Mouse (Mus musculus): ENCODE data around the gene Ciita.

Gene Ciita

DNA sequence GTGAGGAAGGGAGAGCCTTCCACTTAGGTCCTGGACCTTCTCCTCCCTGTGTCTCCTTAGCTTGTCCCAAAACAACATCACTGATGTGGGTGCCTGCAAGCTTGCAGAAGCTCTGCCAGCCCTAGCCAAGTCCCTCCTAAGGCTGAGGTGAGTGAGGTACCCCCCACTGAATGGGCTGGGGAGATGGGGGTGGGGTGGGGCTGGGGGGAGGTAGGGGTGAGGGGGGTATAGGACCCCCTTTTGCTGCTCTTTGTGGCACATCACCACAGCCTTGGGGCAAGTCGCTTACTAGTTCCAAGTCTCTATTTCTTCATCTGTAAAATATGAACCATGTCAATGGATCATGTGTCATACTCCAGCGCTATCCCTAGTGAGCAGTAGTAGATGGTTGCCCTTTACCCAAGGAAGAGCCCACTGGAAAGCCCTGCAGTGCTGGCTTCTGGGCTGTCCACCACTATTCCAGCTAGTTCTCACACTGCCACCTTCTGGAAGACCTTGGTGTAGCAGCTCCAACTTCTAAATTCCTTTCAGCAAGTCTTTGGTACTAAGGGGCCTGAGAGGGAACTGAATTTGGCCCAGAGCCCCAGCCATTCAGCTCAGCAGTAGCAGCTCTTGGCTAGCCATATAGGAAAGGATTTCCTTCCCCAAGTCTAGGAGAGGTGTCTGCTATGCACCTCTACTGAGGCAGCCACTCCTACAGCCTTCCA lies 41.2 kb downstream of the Ciita start:
- DNase-seq = peak; percentile 91

DNA sequence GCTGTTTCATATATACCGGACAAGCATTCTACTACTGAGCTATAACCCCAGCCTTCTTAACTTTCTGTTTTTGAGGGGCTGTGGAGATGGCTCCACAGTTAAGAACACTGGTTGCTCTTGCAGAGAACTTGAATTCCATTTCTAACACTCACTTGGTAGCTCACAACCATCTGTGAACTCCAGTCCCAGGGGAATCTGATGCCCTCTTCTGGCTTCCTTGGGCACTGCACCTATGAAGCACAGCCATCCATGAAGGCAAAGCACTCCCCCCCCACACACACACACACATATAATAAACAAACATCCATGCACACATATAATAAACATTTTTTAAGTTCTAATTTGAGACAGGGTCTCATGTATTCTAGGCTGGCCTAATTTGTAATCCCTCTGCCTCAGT lies 43.0 kb downstream of the Ciita start:
- peak; percentile 84 for DNase-seq

DNA sequence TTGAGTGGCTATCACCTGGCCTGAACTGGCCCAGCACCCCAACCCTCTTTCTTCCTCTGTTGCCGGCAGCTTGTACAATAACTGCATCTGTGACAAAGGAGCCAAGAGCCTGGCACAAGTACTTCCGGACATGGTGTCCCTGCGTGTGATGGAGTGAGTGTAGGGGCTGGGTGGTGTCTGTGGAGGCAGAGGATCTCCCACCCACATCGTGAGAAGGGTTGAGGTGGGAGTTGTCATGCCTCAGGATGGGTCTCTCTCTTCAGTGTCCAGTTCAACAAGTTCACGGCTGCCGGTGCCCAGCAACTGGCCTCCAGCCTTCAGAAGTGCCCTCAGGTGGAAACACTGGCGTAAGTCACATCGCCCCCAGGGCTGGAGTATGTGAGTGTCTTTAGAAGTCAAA lies 43.8 kb downstream of the Ciita start:
- DNase-seq = no peak

DNA sequence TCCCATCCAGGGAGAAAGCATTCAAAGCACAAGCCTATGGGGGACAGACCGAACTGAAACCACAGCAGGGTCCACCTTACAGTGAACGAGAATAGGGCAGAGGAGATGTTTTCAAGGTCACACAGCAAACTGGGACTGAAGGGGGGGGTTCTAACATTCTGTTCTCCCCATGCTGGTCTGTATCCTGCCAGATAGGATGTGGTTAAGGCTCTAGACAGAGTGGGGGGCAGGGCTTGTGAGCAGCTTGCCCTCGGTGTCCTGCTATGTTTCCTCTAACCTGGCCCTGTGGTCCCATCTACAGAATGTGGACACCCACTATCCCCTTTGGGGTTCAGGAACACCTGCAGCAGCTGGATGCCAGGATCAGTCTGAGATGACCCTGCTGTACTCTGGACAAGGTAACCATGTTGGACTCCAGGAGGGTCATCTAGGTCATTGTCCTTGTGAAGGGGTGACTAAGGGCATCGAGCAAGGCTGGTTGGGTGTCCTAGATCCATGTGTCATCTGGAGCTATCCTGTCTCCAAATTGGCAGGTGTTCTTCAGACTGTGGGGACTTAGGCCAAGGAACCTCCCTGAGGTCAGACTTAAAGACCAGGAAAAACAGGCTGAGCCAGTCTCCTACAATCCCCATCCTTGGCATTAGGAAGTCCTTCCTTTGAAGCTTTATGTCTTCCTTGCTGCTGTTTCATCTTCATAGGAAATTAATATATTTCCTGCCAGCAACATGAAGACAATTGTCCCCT lies 45.2 kb downstream of the Ciita start:
- DNase-seq = no peak

DNA sequence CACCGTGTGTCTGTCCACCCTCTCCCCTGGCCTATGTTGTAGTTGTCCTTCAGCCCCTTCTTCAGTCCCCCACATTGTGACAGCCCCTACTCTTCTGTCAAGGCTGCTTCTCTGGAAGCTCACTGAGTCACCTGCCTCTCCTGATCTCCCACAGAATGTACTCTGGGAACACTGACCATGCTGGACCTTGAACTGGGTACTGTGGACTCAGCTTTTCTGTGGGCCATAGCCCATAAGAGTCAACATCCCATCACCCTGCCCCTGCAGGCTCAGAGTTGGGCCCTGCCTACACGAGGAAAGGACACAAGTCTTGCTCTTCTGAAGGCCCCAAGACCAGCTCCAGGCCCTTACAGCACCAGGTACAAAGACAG lies 45.7 kb downstream of the Ciita start:
- no peak for DNase-seq

DNA sequence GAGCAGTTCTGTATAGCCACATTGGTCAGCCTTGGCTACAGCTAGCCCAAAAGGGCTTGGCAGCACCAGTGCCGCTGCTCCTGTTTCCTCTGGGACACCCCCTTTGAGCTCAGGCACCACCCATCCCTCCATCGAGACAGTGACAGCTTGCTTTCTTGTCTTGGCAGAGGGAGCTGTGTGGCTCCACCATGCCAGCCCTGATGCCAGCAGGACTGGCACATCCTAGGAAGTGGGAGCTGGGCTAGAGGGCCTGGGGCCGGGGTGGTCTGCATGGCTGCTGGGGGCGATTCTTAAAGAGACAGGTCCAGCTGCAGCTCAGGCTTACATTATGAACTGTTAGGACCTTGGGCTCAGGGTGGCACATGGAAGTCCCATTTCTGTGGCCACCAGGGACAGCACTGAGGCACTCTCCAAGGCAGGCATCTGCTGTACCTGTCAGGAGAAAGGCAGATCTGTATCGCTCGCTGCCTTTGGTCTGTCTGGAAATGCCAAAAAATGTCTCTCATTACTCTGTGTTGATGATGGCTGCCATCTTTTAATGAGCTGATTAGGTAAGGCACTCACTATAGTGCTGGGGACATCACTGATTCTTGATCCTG lies 47.3 kb downstream of the Ciita start:
- no peak for DNase-seq

DNA sequence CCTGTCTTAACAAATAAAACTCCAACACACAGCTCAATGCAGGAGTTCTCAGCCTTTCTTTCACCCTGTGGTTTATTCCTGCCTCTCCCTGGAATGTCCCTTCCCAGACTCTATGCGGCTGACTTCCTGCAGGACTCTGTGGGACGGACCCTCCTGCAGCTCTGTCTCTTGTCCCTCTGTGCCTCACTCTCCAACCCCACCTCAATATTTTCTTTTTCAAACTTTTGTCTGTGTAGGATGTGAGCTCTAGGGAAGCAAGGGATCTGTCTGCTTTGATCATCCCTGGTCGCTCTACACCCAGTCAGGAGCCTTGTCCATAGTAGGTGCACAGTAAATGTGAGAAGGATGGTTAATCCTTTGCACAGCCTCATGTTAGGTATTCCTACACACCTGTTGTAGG lies 48.5 kb downstream of the Ciita start:
- DNase-seq = no peak

DNA sequence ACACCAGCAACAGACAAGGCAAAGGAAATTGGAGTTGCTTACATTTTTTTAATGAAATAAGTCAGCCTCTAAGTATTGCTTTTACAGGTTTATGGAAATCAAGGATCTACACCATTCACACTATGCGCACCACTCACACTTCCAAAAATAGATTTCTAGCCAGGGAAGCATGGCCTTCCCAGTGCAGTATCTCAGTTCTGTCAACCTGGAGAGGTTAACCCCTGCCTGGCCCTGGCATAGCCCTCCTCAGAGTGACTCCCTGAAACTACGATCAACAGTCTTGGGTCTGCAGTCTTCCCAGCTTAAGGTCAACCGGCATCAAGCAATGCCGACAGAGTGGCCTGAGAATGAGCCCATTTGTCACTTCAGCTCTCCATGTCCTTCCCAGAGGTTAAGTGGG lies 50.3 kb downstream of the Ciita start:
- DNase-seq = no peak

DNA sequence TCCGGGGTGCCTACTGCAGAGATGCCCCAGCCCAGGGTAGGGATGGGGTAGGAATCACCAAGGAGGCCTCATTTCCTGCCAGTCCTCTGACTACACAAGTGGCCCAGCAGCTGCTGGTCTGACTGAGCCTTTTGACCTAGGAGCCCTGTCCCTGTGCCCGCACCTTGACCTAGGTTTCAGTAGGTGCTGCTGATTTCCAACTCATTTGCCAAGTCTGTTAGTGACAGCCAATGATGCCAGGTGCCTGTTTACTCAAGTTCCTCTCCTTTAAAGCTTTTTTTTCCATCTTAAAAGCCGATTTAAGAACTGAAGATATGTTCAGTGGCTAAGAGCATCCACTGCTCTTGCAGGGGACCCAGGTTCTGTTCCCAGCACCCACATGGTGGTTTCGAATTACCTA lies 53.9 kb downstream of the Ciita start:
- no peak for DNase-seq

DNA sequence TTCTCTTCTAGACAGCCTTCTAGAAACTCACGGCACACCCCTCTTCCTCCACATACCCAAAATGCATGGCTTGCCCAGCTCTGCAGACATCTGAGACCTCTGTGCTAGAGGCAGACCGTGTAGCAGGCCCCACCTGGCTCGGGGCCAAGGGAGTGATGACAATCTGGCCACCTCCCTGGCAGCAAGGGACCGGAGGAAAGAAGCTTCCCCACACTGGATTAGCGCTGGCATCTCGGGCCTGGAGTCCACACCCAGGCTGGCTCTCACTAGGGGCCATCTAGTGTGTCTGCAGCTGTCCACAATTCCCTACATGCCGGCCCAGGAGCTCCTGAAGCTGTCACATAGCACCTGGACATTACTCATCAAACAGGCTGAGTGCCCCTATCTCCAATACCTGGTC lies 54.7 kb downstream of the Ciita start:
- no peak for DNase-seq

DNA sequence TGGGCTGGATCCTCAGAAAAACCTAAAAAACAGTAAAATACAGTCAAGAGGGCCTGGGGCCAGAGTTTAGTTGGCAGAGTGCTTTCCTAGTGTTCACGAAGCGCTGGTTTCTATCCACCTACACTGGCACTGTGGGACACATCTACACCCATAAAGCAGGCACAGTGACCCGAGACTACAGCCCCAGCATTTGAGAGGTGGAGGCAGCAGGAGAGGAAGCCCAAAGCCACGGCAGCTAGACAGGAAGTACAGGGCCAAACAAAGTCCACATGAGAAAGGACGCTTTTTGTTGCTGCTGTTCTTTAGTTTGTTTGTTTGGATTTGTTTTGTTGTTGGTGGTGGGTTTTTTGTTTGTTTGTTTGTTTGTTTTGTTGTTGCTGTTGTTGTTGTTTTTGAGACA lies 56.5 kb downstream of the Ciita start:
- DNase-seq = no peak

DNA sequence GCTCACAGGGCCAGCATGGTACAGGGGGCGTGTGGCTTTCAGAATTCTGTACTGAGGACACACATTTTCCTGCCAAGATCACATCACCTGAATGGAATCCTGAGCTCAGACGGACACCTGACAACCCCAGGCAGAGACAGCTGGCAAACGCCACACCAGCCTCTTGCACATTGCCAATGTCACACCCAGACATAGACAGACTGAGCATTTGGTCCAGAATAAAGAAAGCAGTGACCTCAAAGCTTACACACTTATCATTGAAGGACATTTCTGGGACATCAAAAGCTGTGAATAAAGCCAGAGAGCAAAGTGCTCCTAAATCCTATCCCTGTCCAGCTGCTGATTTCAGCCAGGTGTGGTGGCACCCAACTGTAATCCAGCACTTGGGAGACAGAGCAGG lies 57.1 kb downstream of the Ciita start:
- no peak for DNase-seq

DNA sequence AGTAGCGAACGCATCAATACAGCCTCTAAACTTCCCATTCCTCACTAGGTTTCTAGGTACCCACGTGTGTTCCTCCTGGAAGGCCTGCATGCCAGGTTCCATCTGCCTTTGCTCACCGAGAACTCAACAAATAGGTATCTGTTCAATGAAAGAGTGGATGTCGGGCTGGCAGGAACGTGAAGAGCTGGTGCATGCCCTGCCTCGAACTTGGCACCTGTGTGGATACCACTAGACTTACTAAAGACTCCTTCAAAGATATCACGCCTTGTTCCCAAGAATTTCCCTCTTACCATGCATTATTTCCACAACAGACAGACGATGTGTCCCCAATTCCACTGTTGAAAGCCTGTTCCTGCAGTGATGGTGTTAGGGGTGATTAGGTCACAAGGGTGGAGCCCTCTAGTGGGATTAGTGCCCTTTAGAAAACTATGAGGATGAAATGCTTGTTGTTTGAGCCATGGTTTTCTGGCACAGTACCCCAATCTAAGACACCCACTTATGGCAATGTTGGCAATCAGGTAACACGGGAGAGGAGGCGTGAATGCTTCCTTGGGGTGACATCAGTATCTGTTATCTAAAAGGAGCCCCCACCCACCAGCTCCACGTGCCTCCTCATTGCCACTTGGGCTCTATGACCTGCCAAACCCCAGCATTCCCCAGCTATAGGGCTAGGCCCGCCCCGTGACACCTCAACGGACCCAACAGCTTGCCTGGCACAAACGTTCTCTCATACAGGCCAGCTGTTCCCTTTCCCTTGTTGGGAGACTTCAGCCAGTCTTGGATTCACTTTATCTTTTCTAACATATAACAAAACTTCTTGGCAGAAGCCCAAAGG lies 61.1 kb downstream of the Ciita start:
- no peak for DNase-seq

DNA sequence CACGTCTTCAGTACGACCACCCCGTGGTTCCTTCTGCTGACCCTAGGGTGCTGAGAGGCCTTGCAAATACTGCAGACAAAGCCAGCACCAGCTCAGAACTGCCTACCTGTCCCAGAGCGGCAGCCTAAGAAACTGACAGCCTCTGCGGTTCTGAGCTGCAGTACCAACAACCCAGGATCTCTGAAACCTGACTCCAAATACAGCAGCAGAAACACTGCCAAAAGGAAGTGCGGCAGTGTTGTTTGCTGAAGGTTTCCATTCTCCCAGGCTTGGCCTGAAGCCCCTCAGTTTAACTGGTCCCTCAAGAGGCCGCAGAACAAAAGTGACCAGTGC lies 61.7 kb downstream of the Ciita start:
- peak; percentile 34 for DNase-seq

DNA sequence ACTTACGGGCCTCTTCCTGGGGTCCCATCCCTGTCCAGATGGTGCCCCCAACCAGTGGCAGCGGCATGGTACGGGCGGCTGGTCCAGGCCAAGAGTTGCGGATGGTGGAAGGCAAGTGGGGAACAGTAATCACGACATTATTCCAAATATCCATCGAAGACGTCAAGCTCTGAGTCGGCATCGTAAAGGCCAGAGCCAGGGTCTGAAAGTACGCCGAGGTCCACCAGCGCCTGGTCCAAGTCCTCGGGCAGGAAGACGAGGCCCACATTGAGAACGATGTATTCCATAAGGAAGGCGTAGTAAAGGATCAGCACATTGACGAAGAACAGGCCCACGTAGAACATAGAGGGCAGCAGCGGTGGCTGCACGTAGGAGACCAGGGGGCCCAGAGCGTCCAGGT lies 62.4 kb downstream of the Ciita start:
- DNase-seq = peak; percentile 22

DNA sequence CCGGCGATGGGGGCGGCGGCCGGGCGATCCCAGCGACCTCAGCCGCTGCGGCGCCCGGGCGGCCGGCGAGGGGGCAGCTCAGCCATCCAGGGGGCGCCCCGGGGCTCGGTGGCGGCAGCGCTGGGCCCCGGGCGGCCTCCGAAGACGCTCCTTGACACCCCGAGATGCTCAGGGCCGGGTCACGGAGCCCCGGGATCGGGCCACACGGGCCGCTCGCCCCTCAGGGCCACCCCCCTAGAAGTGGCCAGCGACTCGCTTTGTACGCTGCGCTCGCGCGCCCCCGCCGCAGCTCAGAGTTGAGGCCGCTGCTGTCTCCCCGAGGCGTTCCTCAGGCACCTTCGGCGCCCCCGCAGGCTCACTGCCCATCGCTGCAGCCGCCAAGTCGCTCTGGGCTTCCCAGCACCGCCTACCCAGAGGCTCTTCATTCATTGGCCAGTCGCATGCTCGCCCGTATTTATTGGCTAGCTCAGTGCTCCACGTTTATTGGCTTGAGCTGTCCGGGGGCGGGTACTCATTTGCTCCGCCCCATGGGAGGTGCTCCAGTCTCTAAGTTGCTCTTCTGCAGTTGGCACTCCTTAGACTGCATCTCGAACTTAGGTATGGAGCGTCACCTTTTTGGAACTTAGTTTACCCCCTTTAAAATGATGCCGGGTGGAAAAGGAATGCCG lies 63.0 kb downstream of the Ciita start, which contains the start of gene Dexi:
Dexi (minus strand) TSS at position 357 of the 668 bp plus-strand sequence.
- peak; percentile 97 for DNase-seq

DNA sequence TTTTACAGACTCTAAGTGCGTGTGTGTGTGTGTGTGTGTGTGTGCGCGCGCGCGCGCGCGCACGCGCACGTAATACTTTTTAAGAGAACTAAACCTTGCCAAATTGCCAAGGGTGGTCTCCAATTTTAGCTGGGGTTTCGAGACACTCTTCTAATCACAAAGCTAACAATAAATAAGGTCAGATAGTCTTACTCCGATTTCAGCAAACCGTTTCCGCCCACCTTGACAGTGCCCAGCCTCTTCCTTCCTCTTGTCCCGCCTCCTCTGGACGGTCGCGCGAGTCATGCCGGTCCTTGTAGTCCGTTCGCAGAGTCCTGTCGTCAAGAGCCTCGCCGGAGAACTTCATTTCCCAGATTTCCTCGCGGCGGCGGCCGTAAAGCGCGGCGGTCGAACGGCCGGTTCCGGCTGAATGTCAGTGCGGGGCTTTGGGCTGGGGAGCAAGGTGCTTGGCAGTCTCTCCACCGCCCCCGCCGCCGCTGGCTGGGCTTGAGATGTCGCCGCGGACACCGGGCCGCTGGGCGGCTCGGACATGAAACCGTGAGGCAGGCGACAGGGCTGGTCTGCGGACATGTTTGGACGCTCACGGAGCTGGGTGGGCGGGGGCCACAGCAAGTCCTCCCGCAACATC lies 65.2 kb downstream of the Ciita start, which contains the start of gene Clec16a:
Clec16a (plus strand) TSS at position 345 of the 628 bp plus-strand sequence.
- peak; percentile 98 for DNase-seq

DNA sequence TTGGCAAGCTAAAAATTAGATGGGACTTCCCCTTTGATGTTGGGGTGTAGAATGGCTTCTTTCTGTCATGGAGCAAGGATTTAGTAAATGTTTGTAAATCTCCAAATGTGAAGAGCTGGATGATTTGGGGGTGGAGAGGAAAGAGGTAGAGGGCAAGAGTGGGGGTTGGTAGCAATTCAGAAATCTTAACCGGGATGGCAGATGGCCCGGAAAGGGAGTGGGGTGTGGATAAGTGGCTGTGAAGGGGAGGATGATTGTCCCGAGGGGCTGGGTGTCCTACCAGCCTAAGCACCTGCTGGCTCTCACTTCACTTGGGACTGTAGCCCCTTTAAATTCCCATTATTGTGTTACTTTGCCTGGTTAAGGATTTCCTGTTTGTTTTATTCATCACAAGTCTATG lies 67.0 kb downstream of the Ciita start:
- DNase-seq = no peak

DNA sequence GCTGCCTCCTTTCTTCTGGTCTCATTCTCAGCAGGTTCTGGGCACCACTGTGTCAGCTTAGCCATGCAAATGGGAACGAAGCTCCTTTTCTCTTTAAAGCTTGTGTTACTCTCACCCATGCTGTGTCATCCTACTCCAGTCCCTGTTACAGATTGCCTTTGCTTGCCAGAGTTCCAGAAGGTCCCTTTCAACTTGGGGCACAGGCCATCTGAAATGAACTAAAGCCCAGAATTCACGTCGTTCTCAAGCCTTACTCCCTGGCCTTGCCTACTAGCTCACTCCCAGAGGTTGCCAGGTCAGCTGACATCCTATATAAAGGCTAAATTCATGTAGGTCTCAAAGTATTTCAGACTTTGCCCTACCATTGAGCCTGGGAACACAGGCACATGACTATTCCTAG lies 69.1 kb downstream of the Ciita start:
- DNase-seq = no peak

DNA sequence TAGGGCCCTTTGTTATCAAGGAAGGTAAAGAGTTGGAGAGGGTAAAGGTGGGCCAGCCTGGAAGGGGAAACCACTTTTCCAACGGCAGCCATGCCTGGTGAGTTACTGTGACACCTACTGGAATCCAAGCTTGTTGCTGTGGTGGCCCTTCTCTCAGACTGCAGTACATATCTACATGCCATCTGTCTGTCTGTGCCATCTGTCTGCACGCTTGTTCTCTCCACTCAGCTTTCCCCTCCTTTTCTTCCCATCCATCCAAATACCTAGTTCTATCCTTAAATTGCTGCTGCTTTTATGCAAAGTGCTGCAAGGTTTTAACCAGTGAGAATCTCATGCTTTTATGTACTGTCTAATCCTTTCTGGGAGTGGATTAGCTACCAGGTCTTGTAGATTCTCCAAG lies 69.7 kb downstream of the Ciita start:
- DNase-seq = no peak

DNA sequence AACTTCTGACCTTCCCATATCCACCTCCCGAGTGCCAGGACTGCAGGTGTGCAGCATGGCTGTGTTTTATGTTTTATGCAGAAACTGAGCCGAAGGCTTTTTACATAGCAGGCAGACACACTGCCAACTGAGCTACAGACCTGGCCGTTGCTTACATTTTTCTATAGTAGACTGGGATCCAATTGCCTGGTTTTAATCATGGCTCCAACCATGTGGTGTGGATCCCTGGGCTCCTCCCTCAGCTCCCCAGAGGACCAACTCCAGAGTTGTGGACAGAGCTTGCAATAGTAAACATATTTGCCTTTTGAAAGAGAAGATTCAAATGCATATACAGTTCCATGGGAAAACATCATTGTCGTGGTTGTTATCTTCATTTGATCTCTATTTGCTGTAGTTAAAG lies 71.7 kb downstream of the Ciita start:
- no peak for DNase-seq

DNA sequence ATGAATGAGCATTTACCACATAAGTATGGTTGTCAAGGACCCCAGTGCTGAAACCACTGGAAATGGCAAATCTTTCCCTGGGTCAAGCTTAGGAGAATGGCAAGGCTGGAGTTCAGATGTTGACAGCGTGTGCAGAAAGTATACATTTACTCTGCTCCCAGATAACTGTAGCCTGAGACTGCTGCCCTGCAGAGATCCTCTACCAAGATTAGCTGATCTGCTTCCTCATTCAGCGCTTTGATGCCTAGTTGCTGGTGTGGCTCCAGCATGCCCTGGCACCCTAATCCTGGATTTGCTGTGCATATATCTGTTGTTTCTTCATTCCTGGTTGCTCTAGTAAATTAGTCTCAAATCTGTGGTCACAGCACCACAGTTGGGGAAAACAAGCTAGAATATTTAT lies 74.0 kb downstream of the Ciita start:
- no peak for DNase-seq
